Mouse (Mus musculus): Measurements from ENCODE around the gene Herpud1. TPM values are rescaled to one million over a fixed set of nuclear protein-coding genes. Genes with fewer than 3 reads are reported as not detected.
A peak's percentile ranks its signal among the peaks of the same experiment; 100 is the strongest.

Gene Herpud1
- total and polyA plus RNA-seq, 2 experiments from 2014 or later: 131 to 177 TPM

DNA sequence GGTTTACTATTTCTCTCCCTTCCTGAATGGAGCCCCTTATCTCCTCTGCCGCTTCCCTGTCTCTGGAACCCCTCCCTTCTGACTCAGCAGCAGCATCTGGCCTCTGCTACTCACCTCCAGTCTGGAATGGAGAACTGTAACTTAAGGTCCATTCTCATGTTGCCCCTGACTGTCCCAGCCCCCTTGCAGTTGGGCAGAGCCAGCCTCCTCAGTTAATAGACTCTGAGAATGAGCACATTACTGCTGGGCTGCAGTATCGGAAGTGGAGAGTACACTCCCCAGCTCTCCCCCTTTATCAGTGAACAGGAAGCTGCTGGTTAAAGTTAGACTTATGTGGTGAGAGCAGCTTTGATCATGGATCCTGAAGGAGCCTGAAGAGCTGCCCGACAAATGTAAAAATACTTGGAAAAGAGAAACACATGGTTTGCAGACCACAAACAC, 10.7 kb upstream of the Herpud1 start:
- H3K9ac ChIP-seq (replicated peaks; ENCODE audit: low read depth, low read length): no peak overlapping the region
- H3K4me3 ChIP-seq (ENCODE audit: low read depth, low read length): no peak overlapping the region
- no peak overlapping the region for H3K27ac ChIP-seq (ENCODE audit: low read depth)
- no peaks in the 10 kb centered on the region for H3K27me3 ChIP-seq (ENCODE audit: control insufficient read depth, insufficient read depth, low read length)
- ATAC-seq (ENCODE audit: insufficient read depth, low read depth) (no peak), DNase-seq (ENCODE audit: low spot score) (no peak)
- no peaks in the 10 kb centered on the region for H3K9me3 ChIP-seq (replicated peaks; ENCODE audit: control insufficient read depth, low read length)
- 0 out of 2 replicates have a peak, but pooled peaks cover 6% of the 10 kb centered on the region for H3K4me1 ChIP-seq (ENCODE audit: control insufficient read depth, insufficient read depth)
- 15% methylated on average over 3 of the region's 3 CpGs for WGBS
- H3K4me2 ChIP-seq (ENCODE audit: low read depth, low read length): no peak overlapping the region
- TF ChIP-seq EP300 (IDR thresholded peaks at IDR 0.05; ENCODE audit: low read depth) (no peak), CTCF (IDR thresholded peaks at IDR 0.05; ENCODE audit: low read depth) (no peak)
- no peaks in the 10 kb centered on the region for H3K36me3 ChIP-seq (replicated peaks; ENCODE audit: control insufficient read depth, insufficient read depth, low read length)

DNA sequence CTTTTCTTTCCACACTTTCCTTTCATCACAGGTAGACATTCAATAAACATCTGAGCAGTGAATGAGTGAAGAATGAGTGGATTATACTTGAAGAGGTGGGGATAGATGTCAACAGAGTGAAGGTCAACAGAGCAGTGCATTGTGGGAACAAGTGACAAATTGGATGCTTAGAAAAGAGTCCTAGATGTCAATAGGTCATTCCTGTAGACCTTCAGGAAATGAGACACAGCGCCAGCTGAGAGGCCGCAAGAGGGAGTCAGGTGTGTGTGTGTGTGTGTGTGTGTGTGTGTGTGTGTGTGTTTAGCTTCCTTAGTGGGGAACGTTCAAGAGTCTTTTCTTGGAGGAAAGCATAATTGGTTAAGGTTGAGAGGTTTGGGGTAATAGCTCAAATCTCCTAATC, 10.1 kb upstream of the Herpud1 start:
- Histone ChIP-seq H3K4me3 (ENCODE audit: low read depth, low read length) (no peak overlapping the region), H3K36me3 (replicated peaks; ENCODE audit: control insufficient read depth, insufficient read depth, low read length) (no peaks in the 10 kb centered on the region), H3K9ac (replicated peaks; ENCODE audit: low read depth, low read length) (no peak overlapping the region), H3K27me3 (ENCODE audit: control insufficient read depth, insufficient read depth, low read length) (no peaks in the 10 kb centered on the region), H3K4me2 (ENCODE audit: low read depth, low read length) (no peak overlapping the region), H3K27ac (ENCODE audit: low read depth) (no peak overlapping the region), H3K4me1 (ENCODE audit: control insufficient read depth, insufficient read depth) (0 out of 2 replicates have a peak, but pooled peaks cover 6% of the 10 kb centered on the region), H3K9me3 (replicated peaks; ENCODE audit: control insufficient read depth, low read length) (no peaks in the 10 kb centered on the region)
- 84% methylated on average over 3 of the region's 3 CpGs for whole genome bisulfite sequencing
- ATAC-seq (ENCODE audit: insufficient read depth, low read depth) (no peak), DNase-seq (ENCODE audit: low spot score) (no peak)
- TF ChIP-seq EP300 (IDR thresholded peaks at IDR 0.05; ENCODE audit: low read depth) (no peak), CTCF (IDR thresholded peaks at IDR 0.05; ENCODE audit: low read depth) (no peak)

GRCm38 (mm10) chr8:94376580-94376979, 9.7 kb upstream of the Herpud1 start:
- H3K4me2 ChIP-seq (ENCODE audit: low read depth, low read length): no peak overlapping the region
- no peak for DNase-seq (ENCODE audit: low spot score)
- H3K27me3 ChIP-seq (ENCODE audit: control insufficient read depth, insufficient read depth, low read length): no peaks in the 10 kb centered on the region
- TF ChIP-seq CTCF (IDR thresholded peaks at IDR 0.05; ENCODE audit: low read depth) (no peak), EP300 (IDR thresholded peaks at IDR 0.05; ENCODE audit: low read depth) (no peak)
- no peak overlapping the region for H3K27ac ChIP-seq (ENCODE audit: low read depth)
- no peak overlapping the region for H3K4me3 ChIP-seq (ENCODE audit: low read depth, low read length)
- 0 out of 2 replicates have a peak, but pooled peaks cover 6% of the 10 kb centered on the region for H3K4me1 ChIP-seq (ENCODE audit: control insufficient read depth, insufficient read depth)
- H3K36me3 ChIP-seq (replicated peaks; ENCODE audit: control insufficient read depth, insufficient read depth, low read length): no peaks in the 10 kb centered on the region
- 92% methylated on average over 2 of the region's 2 CpGs for WGBS
- ATAC-seq (ENCODE audit: insufficient read depth, low read depth): no peak
- no peaks in the 10 kb centered on the region for H3K9me3 ChIP-seq (replicated peaks; ENCODE audit: control insufficient read depth, low read length)
- H3K9ac ChIP-seq (replicated peaks; ENCODE audit: low read depth, low read length): no peak overlapping the region

DNA sequence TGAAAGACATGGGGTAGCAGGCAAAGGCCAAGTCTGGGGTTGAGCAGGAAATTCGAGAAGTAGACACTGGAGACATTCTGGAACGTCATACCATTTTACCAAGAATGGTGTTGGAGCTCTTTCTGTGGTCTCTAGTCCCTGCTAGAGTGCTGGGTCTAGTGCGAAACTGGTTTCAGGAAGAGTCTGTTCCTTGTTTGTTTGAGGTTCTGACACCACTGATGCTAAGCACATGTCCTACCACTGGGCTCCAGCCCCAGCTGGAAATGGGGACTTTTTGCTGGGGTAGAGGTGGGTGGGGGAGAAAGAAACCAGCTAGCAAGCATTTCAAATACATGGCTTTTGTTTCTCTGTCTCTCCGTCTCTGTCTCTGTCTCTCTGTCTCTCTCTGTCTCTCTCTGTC, 9.2 kb upstream of the Herpud1 start:
- no peak overlapping the region for H3K27ac ChIP-seq (ENCODE audit: low read depth)
- no peak for DNase-seq (ENCODE audit: low spot score)
- no peaks in the 10 kb centered on the region for H3K9me3 ChIP-seq (replicated peaks; ENCODE audit: control insufficient read depth, low read length)
- no peak overlapping the region for H3K9ac ChIP-seq (replicated peaks; ENCODE audit: low read depth, low read length)
- no peaks in the 10 kb centered on the region for H3K36me3 ChIP-seq (replicated peaks; ENCODE audit: control insufficient read depth, insufficient read depth, low read length)
- 83% methylated on average over 4 of the region's 4 CpGs for WGBS
- H3K27me3 ChIP-seq (ENCODE audit: control insufficient read depth, insufficient read depth, low read length): no peaks in the 10 kb centered on the region
- ATAC-seq (ENCODE audit: insufficient read depth, low read depth): no peak
- no peak overlapping the region for H3K4me3 ChIP-seq (ENCODE audit: low read depth, low read length)
- TF ChIP-seq EP300 (IDR thresholded peaks at IDR 0.05; ENCODE audit: low read depth): no peak
- no peak for TF ChIP-seq CTCF (IDR thresholded peaks at IDR 0.05; ENCODE audit: low read depth)
- H3K4me1 ChIP-seq (ENCODE audit: control insufficient read depth, insufficient read depth): 0 out of 2 replicates have a peak, but pooled peaks cover 6% of the 10 kb centered on the region
- H3K4me2 ChIP-seq (ENCODE audit: low read depth, low read length): no peak overlapping the region

- H3K9ac ChIP-seq (replicated peaks; ENCODE audit: low read depth, low read length): no peak overlapping the region
- ATAC-seq (ENCODE audit: insufficient read depth, low read depth): peak; percentile 67
These were observed 8.5 kb upstream of the Herpud1 start for GRCm38 (mm10) chr8:94377714-94378205.

More at GRCm38 (mm10) chr8:94377714-94378205, 8.5 kb upstream of the Herpud1 start:
- no peak overlapping the region for H3K4me2 ChIP-seq (ENCODE audit: low read depth, low read length)
- H3K9me3 ChIP-seq (replicated peaks; ENCODE audit: control insufficient read depth, low read length): no peaks in the 10 kb centered on the region
- TF ChIP-seq CTCF (IDR thresholded peaks at IDR 0.05; ENCODE audit: low read depth) (no peak), EP300 (IDR thresholded peaks at IDR 0.05; ENCODE audit: low read depth) (no peak)
- H3K27me3 ChIP-seq (ENCODE audit: control insufficient read depth, insufficient read depth, low read length): no peaks in the 10 kb centered on the region
- H3K27ac ChIP-seq (ENCODE audit: low read depth): peak overlapping the region; percentile 43; the same call in 1 of the 2 replicates
- peak; percentile 30 for DNase-seq (ENCODE audit: low spot score)
- H3K36me3 ChIP-seq (replicated peaks; ENCODE audit: control insufficient read depth, insufficient read depth, low read length): no peaks in the 10 kb centered on the region
- H3K4me3 ChIP-seq (ENCODE audit: low read depth, low read length): no peak overlapping the region
- 30% methylated on average over 11 of the region's 11 CpGs for WGBS
- 0 out of 2 replicates have a peak, but pooled peaks cover 6% of the 10 kb centered on the region for H3K4me1 ChIP-seq (ENCODE audit: control insufficient read depth, insufficient read depth)

Measured in heart, postnatal 0 days (tissue).